ENCODE assay signal across 8 mouse cellular contexts in the genomic region with DNA sequence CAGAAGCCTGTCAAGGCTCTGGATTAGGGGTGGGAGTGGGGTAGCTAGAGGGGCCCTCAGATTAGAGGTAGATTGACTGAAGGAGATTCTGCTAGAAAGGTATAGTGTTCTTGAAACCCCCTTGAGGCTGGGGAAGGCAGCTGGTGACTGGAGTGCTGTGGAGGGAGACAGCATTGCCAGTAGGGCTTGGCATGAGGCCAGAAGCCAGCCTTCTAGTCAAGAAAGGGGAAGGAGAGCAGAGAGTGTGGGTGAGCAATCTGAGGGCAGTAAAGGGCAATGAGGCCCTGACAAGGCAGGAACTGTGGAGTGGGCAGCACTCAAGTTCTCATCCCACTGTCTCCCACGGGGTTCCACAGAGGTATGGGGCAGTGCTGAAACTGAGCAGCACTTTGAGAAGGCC. TPM values are rescaled to one million over a fixed set of nuclear protein-coding genes. Genes with fewer than 3 reads are reported as not detected.
DNase-seq lines count a peak whose midpoint lies in the region; ATAC-seq lines count a peak whose summit lies in the region.
"Had no signal": no experiment of that assay in that cellular context is flagged by ENCODE, and none has a peak within 500 bp of the region (broad histone marks: within the 10 kb centered on the region; RNA-seq: fewer than 3 reads in every experiment).

No protein-coding gene starts in this region.

- H3K4me3 ChIP-seq in heart, embryonic 15.5 days, result no peak overlapping the region
- no peak overlapping the region for H3K4me3 ChIP-seq in neural tube, embryonic 15.5 days (replicated peaks)

- H3K36me3 ChIP-seq in heart, embryonic 15.5 days, result no peaks in the 10 kb centered on the region
- no peaks in the 10 kb centered on the region for H3K36me3 ChIP-seq in neural tube, embryonic 15.5 days

- H3K9me3 ChIP-seq in heart, embryonic 15.5 days (replicated peaks), result no peaks in the 10 kb centered on the region
- no peaks in the 10 kb centered on the region for H3K9me3 ChIP-seq in neural tube, embryonic 15.5 days (replicated peaks)

- intact Hi-C loops in left cerebral cortex, postnatal 14 days (cut with DNase I), result no loop called here
- intact Hi-C loops in left cerebral cortex, postnatal 36 days (cut with DNase I), result no loop called here

- H3K9ac ChIP-seq in heart, embryonic 15.5 days, result no peak overlapping the region
- no peak overlapping the region for H3K9ac ChIP-seq in neural tube, embryonic 15.5 days (replicated peaks)

- 27% methylated on average over 1 of the region's 1 CpGs for WGBS in heart, embryonic 15.5 days
- WGBS in neural tube, embryonic 15.5 days, result 65% methylated on average over 1 of the region's 1 CpGs

- H3K4me1 ChIP-seq in heart, embryonic 15.5 days (replicated peaks), result peaks cover 25% of the 10 kb centered on the region
- H3K4me1 ChIP-seq in neural tube, embryonic 15.5 days, result no peaks in the 10 kb centered on the region

- H3K27ac ChIP-seq in heart, embryonic 15.5 days, result peak overlapping the region; percentile 56; the same call in 1 of the 2 replicates
- H3K27ac ChIP-seq in neural tube, embryonic 15.5 days (replicated peaks), result no peak overlapping the region

- peak; percentile 29 to 50 for DNase-seq in left cerebral cortex, postnatal 14 days (ENCODE audit: low spot score in 2 of 2)
- no peak for DNase-seq in left cerebral cortex, postnatal 36 days (ENCODE audit: low spot score in 2 of 2)
- DNase-seq in adipocyte (ENCODE audit: low spot score), result peak; percentile 58
- DNase-seq in lung, postnatal 4 days, result peak; percentile 70 to 75

- no peak overlapping the region for H3K4me2 ChIP-seq in heart, embryonic 15.5 days
- no peak overlapping the region for H3K4me2 ChIP-seq in neural tube, embryonic 15.5 days

- peak; percentile 34 for ATAC-seq in CD4-positive, CD25-positive, alpha-beta regulatory T cell, adult 4 months
- ATAC-seq in heart, embryonic 15.5 days (replicated peaks; ENCODE audit: insufficient number of reproducible peaks, insufficient read depth, low FRiP score, low read depth), result peak; percentile 58; the same call in 1 of the 2 replicates
- no peak for ATAC-seq in neural tube, embryonic 15.5 days (ENCODE audit: low FRiP score)

- 0 out of 2 replicates have a peak, but pooled peaks cover 1% of the 10 kb centered on the region for H3K27me3 ChIP-seq in heart, embryonic 15.5 days
- H3K27me3 ChIP-seq in neural tube, embryonic 15.5 days (replicated peaks), result no peaks in the 10 kb centered on the region

RNA-seq across cellular contexts. Expression of gene Gpr35, which starts 22.2 kb away (rescaled TPM):
- total RNA-seq in left cerebral cortex, postnatal 14 days (2021), result under 1 TPM; 0.26 to 0.61 TPM
- total RNA-seq in left cerebral cortex, postnatal 36 days (2021), result under 1 TPM in 1 of 2 experiments, not detected in 1; 0.77 TPM
- 1 to 10 TPM; 2.4 to 3.7 TPM for polyA plus RNA-seq in CD4-positive, CD25-positive, alpha-beta regulatory T cell, adult 4 months (2017; shearing (Covaris generic))
- 0.43 and 0.94 TPM in 2 replicates for polyA plus RNA-seq in heart, embryonic 15.5 days (2015; fragmentation: Nextera tagmentation; extraction: Ambion mirVana)
- 0.64 and 1.0 TPM in 2 replicates for polyA plus RNA-seq in neural tube, embryonic 15.5 days (2015; fragmentation: Nextera tagmentation; extraction: Ambion mirVana)

RNA-seq across cellular contexts. Expression of gene Aqp12, which starts 33.3 kb away (rescaled TPM):
- total RNA-seq in left cerebral cortex, postnatal 14 days (2021), result not detected
- total RNA-seq in left cerebral cortex, postnatal 36 days (2021), result not detected
- not detected for polyA plus RNA-seq in CD4-positive, CD25-positive, alpha-beta regulatory T cell, adult 4 months (2017; shearing (Covaris generic))
- not detected in 2 replicates for polyA plus RNA-seq in heart, embryonic 15.5 days (2015; fragmentation: Nextera tagmentation; extraction: Ambion mirVana)
- not detected in 2 replicates for polyA plus RNA-seq in neural tube, embryonic 15.5 days (2015; fragmentation: Nextera tagmentation; extraction: Ambion mirVana)
- total RNA-seq: layer of hippocampus, postnatal 14 days had no signal

RNA-seq across cellular contexts. Expression of gene Capn10, which starts 38.7 kb away (rescaled TPM):
- total RNA-seq in left cerebral cortex, postnatal 14 days (2021), result 10 to 100 TPM; 44.9 to 52.0 TPM
- total RNA-seq in left cerebral cortex, postnatal 36 days (2021), result 10 to 100 TPM; 38.3 to 40.0 TPM
- 10 to 100 TPM in 1 of 2 experiments, 1 to 10 TPM in 1; 7.8 to 12.5 TPM for polyA plus RNA-seq in CD4-positive, CD25-positive, alpha-beta regulatory T cell, adult 4 months (2017; shearing (Covaris generic))
- polyA plus RNA-seq in heart, embryonic 15.5 days (2015; fragmentation: Nextera tagmentation; extraction: Ambion mirVana), result 21.7 and 23.6 TPM in 2 replicates
- polyA plus RNA-seq in neural tube, embryonic 15.5 days (2015; fragmentation: Nextera tagmentation; extraction: Ambion mirVana), result 55.4 and 60.8 TPM in 2 replicates

Comparison
In these comparisons a context has a peak if more than half of its experiments do, and no peak if none do; other contexts are left out.
1. DNase-seq: peak in left cerebral cortex, postnatal 14 days (2 of 2), adipocyte (single experiment) and lung, postnatal 4 days (2 of 2); none in left cerebral cortex, postnatal 36 days (0 of 2).